In the genomic region with DNA sequence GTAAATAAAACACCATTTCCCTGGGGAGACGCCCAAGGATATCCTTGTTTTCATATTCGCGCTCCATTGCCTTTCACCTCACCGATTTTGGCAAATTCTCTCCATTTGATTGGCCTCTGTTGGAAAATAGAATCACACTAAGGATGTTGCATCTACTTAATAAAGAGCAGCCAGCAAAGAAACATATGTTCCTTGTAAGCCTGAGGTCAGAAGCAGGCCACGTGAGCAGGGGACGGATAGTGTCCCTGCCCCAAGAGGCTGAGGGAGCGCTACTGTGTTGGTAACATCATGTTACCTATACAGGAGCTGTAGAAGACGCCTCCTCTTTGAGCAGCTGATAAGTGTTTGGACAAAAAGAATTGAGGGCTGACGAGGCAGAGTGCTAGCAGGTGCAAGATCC, we compare ENCODE assay signal across 20 mouse cellular contexts. TPM values are rescaled to one million over a fixed set of nuclear protein-coding genes. Genes with fewer than 3 reads are reported as not detected.
DNase-seq lines count a peak whose midpoint lies in the region; ATAC-seq and TF ChIP-seq lines count a peak whose summit lies in the region.
"Had no signal": no experiment of that assay in that cellular context is flagged by ENCODE, and none has a peak within 500 bp of the region (broad histone marks: within the 10 kb centered on the region; RNA-seq: fewer than 3 reads in every experiment).

No protein-coding gene starts in this region.

- H3K4me1 ChIP-seq in forebrain, embryonic 15.5 days = peaks cover 32% of the 10 kb centered on the region
- no peaks in the 10 kb centered on the region for H3K4me1 ChIP-seq in forebrain, postnatal 0 days (ENCODE audit: insufficient read depth)
- 0 out of 2 replicates have a peak, but pooled peaks cover 7% of the 10 kb centered on the region for H3K4me1 ChIP-seq in hindbrain, embryonic 12.5 days
- no peaks in the 10 kb centered on the region for H3K4me1 ChIP-seq in hindbrain, embryonic 16.5 days (ENCODE audit: control insufficient read depth, insufficient read depth, low read depth, low read length)
- no peaks in the 10 kb centered on the region for H3K4me1 ChIP-seq in midbrain, embryonic 11.5 days (ENCODE audit: control insufficient read depth, insufficient read depth, low read length)
- H3K4me1 ChIP-seq in midbrain, embryonic 10.5 days = no peaks in the 10 kb centered on the region
- H3K4me1 ChIP-seq: embryonic facial prominence, embryonic 13.5 days; intestine, embryonic 15.5 days had no signal

- H3K36me3 ChIP-seq in forebrain, embryonic 15.5 days = peaks cover 29% of the 10 kb centered on the region; the same call in 1 of the 2 replicates
- peaks cover 42% of the 10 kb centered on the region for H3K36me3 ChIP-seq in forebrain, postnatal 0 days (ENCODE audit: insufficient read depth)
- peaks cover 47% of the 10 kb centered on the region for H3K36me3 ChIP-seq in hindbrain, embryonic 12.5 days
- H3K36me3 ChIP-seq in hindbrain, embryonic 16.5 days (ENCODE audit: control insufficient read depth, insufficient read depth, low read length) = peaks cover 8% of the 10 kb centered on the region; the same call in 1 of the 2 replicates
- no peaks in the 10 kb centered on the region; the same call in 1 of the 2 replicates for H3K36me3 ChIP-seq in midbrain, embryonic 11.5 days (ENCODE audit: control insufficient read depth, insufficient read depth, low read length)
- H3K36me3 ChIP-seq in midbrain, embryonic 10.5 days = peaks cover 41% of the 10 kb centered on the region

- H3K27me3 ChIP-seq in forebrain, embryonic 15.5 days = no peaks in the 10 kb centered on the region
- H3K27me3 ChIP-seq in forebrain, postnatal 0 days (ENCODE audit: insufficient read depth, low read length) = no peaks in the 10 kb centered on the region
- no peaks in the 10 kb centered on the region for H3K27me3 ChIP-seq in hindbrain, embryonic 12.5 days
- H3K27me3 ChIP-seq in hindbrain, embryonic 16.5 days (replicated peaks; ENCODE audit: control insufficient read depth, insufficient read depth, low read length) = no peaks in the 10 kb centered on the region
- H3K27me3 ChIP-seq in midbrain, embryonic 11.5 days (ENCODE audit: control insufficient read depth, insufficient read depth, low read length) = no peaks in the 10 kb centered on the region
- no peaks in the 10 kb centered on the region for H3K27me3 ChIP-seq in midbrain, embryonic 10.5 days (ENCODE audit: low read depth, poor library complexity, severe bottlenecking)
- H3K27me3 ChIP-seq: embryonic facial prominence, embryonic 13.5 days; heart, embryonic 15.5 days; intestine, embryonic 15.5 days had no signal

- H3K27ac ChIP-seq in forebrain, embryonic 15.5 days (replicated peaks) = peak overlapping the region; percentile 9; the same call in 1 of the 2 replicates
- no peak overlapping the region for H3K27ac ChIP-seq in forebrain, postnatal 0 days (ENCODE audit: low read depth, low read length)
- H3K27ac ChIP-seq in hindbrain, embryonic 12.5 days = no peak overlapping the region
- H3K27ac ChIP-seq in hindbrain, embryonic 16.5 days (ENCODE audit: low read depth, low read length) = no peak overlapping the region
- no peak overlapping the region for H3K27ac ChIP-seq in midbrain, embryonic 11.5 days (ENCODE audit: low read depth, low read length)
- H3K27ac ChIP-seq in midbrain, embryonic 10.5 days (replicated peaks) = no peak overlapping the region
- H3K27ac ChIP-seq: embryonic facial prominence, embryonic 13.5 days; heart, embryonic 10.5 days; intestine, embryonic 15.5 days had no signal

- WGBS in forebrain, embryonic 15.5 days = 75% methylated on average over 9 of the region's 9 CpGs
- WGBS in forebrain, postnatal 0 days = 70% methylated on average over 9 of the region's 9 CpGs
- WGBS in hindbrain, embryonic 12.5 days = 79% methylated on average over 9 of the region's 9 CpGs
- 75% methylated on average over 9 of the region's 9 CpGs for WGBS in hindbrain, embryonic 16.5 days
- 88% methylated on average over 9 of the region's 9 CpGs for WGBS in midbrain, embryonic 11.5 days
- WGBS in midbrain, embryonic 10.5 days = 90% methylated on average over 9 of the region's 9 CpGs

- no peak overlapping the region for H3K4me2 ChIP-seq in forebrain, embryonic 15.5 days (replicated peaks)
- H3K4me2 ChIP-seq in forebrain, postnatal 0 days (ENCODE audit: low read depth) = no peak overlapping the region
- no peak overlapping the region for H3K4me2 ChIP-seq in hindbrain, embryonic 12.5 days (replicated peaks)
- H3K4me2 ChIP-seq in hindbrain, embryonic 16.5 days (ENCODE audit: low read length) = no peak overlapping the region
- H3K4me2 ChIP-seq in midbrain, embryonic 11.5 days = no peak overlapping the region
- H3K4me2 ChIP-seq: embryonic facial prominence, embryonic 13.5 days; heart, embryonic 15.5 days; intestine, embryonic 15.5 days had no signal

- TF ChIP-seq CTCF in forebrain, postnatal 0 days (IDR thresholded peaks at IDR 0.05; ENCODE audit: low read depth) = no peak

- no peaks in the 10 kb centered on the region for H3K9me3 ChIP-seq in forebrain, embryonic 15.5 days
- H3K9me3 ChIP-seq in forebrain, postnatal 0 days (ENCODE audit: low read length) = no peaks in the 10 kb centered on the region
- H3K9me3 ChIP-seq in hindbrain, embryonic 12.5 days (replicated peaks) = no peaks in the 10 kb centered on the region
- H3K9me3 ChIP-seq in hindbrain, embryonic 16.5 days (ENCODE audit: control insufficient read depth, low read length) = no peaks in the 10 kb centered on the region
- no peaks in the 10 kb centered on the region for H3K9me3 ChIP-seq in midbrain, embryonic 11.5 days (ENCODE audit: control insufficient read depth, low read length)
- H3K9me3 ChIP-seq in midbrain, embryonic 10.5 days (replicated peaks) = no peaks in the 10 kb centered on the region
- H3K9me3 ChIP-seq: embryonic facial prominence, embryonic 13.5 days; heart, embryonic 10.5 days; heart, embryonic 15.5 days; intestine, embryonic 15.5 days had no signal

- DNase-seq in forebrain, postnatal 0 days = no peak
- peak; percentile 59 for DNase-seq in midbrain, embryonic 11.5 days (ENCODE audit: low spot score, missing footprints)
- DNase-seq in midbrain, embryonic 10.5 days (ENCODE audit: low spot score) = no peak
- no peak for DNase-seq in embryo, embryonic 9.5 days (ENCODE audit: extremely low spot score)
- DNase-seq in layer of hippocampus, postnatal 10 days (ENCODE audit: low spot score in 2 of 2) = no peak
- DNase-seq: adrenal gland, adult 8-10 months; adrenal gland, postnatal 36 days; cerebellum, adult 11 months; cerebellum, adult 9-10 months; gastrocnemius, postnatal 14 days; heart, postnatal 14 days; kidney, adult 2 months had no signal

- H3K9ac ChIP-seq in forebrain, embryonic 15.5 days (replicated peaks) = no peak overlapping the region
- H3K9ac ChIP-seq in forebrain, postnatal 0 days = no peak overlapping the region
- peak overlapping the region; percentile 5; the same call in 1 of the 2 replicates for H3K9ac ChIP-seq in hindbrain, embryonic 12.5 days
- H3K9ac ChIP-seq in hindbrain, embryonic 16.5 days (ENCODE audit: low read depth, low read length) = no peak overlapping the region
- H3K9ac ChIP-seq in midbrain, embryonic 11.5 days (ENCODE audit: low read length) = no peak overlapping the region
- H3K9ac ChIP-seq: embryonic facial prominence, embryonic 13.5 days; heart, embryonic 15.5 days; intestine, embryonic 15.5 days had no signal

- no peak for ATAC-seq in forebrain, embryonic 15.5 days (replicated peaks)
- no peak for ATAC-seq in forebrain, postnatal 0 days
- no peak for ATAC-seq in hindbrain, embryonic 12.5 days (ENCODE audit: low FRiP score)
- no peak for ATAC-seq in hindbrain, embryonic 16.5 days
- no peak for ATAC-seq in midbrain, embryonic 11.5 days (ENCODE audit: low FRiP score)
- ATAC-seq: forebrain, embryonic 14.5 days; intestine, embryonic 15.5 days had no signal

- no peak overlapping the region for H3K4me3 ChIP-seq in forebrain, embryonic 15.5 days
- no peak overlapping the region for H3K4me3 ChIP-seq in forebrain, postnatal 0 days (ENCODE audit: low read depth, low read length)
- H3K4me3 ChIP-seq in hindbrain, embryonic 12.5 days = no peak overlapping the region
- H3K4me3 ChIP-seq in hindbrain, embryonic 16.5 days (ENCODE audit: low read length) = no peak overlapping the region
- H3K4me3 ChIP-seq in midbrain, embryonic 11.5 days (ENCODE audit: low read depth, low read length) = no peak overlapping the region
- no peak overlapping the region for H3K4me3 ChIP-seq in midbrain, embryonic 10.5 days
- H3K4me3 ChIP-seq: embryonic facial prominence, embryonic 13.5 days; heart, embryonic 10.5 days; heart, embryonic 15.5 days; intestine, embryonic 15.5 days had no signal

RNA-seq across cellular contexts. Expression of gene Vps35l, which starts 36.5 kb away (rescaled TPM):
- polyA plus RNA-seq in forebrain, embryonic 15.5 days (2015; fragmentation: Nextera tagmentation; extraction: Ambion mirVana) = 90.7 and 105 TPM in 2 replicates
- total RNA-seq in forebrain, postnatal 0 days (2014; rRNA removed) = 89.7 and 105 TPM in 2 replicates
- polyA plus RNA-seq in forebrain, postnatal 0 days (2015; fragmentation: Nextera tagmentation; extraction: Ambion mirVana) = 85.9 and 94.5 TPM in 2 replicates
- 98.2 and 101 TPM in 2 replicates for polyA plus RNA-seq in hindbrain, embryonic 12.5 days (2016; fragmentation: Nextera tagmentation; extraction: Ambion mirVana)
- 91.9 and 102 TPM in 2 replicates for polyA plus RNA-seq in hindbrain, embryonic 16.5 days (2015; fragmentation: Nextera tagmentation; extraction: Ambion mirVana)
- polyA plus RNA-seq in midbrain, embryonic 11.5 days (2014; fragmentation: Nextera tagmentation; extraction: Ambion mirVana) = 74.2 and 82.8 TPM in 2 replicates
- polyA plus RNA-seq in midbrain, embryonic 10.5 days (2016; fragmentation: Nextera tagmentation; extraction: Ambion mirVana) = 68.6 and 84.0 TPM in 2 replicates
- 10 to 100 TPM; 71.1 to 77.8 TPM for total RNA-seq in layer of hippocampus, postnatal 10 days (2021)
